Mouse (Mus musculus) thymus, postnatal 14 days (tissue): ENCODE measurements around the gene Atp6v1g1.

ENCODE experiments used
- DNase-seq: peaks from one replicate; pipeline ENCODE4 v3.0.0; 2021

Atp6v1g1 gene

GRCm38 (mm10) chr4:63544494-63545230 is at the start of gene Atp6v1g1:
Gene Atp6v1g1, plus strand, starts transcription at chr4:63544772.
- peak; percentile 97 for DNase-seq

- DNase-seq = peak; percentile 82
Observed at GRCm38 (mm10) chr4:63494967-63495914, 49.3 kb upstream of the Atp6v1g1 start.

DNA sequence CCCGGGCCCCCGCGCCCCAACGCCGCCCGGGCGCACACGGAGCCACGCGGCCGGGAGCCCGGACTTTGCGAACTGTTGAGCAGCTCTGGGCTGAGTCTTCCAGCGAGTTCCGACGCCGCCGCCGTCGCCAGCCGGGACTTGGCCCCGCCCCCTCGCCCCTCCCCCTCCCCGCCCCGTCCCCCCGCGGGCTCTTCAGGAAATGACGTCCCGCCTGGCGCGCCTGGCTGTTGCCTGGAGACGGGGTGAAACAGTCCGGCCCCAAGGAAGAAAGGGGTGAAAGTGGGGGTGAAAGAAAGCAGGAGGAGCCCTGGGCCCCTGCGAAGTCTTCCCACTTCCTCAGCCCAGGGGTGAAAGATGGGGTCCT is 48.7 kb upstream of the Atp6v1g1 start, which contains the start of gene Whrn:
Gene Whrn, minus strand, starts transcription at position 77 of the 364 bp plus-strand sequence.
- peak; percentile 90 for DNase-seq

- DNase-seq = peak; percentile 14
Observed at GRCm38 (mm10) chr4:63496312-63496711, 48.3 kb upstream of the Atp6v1g1 start.

DNA sequence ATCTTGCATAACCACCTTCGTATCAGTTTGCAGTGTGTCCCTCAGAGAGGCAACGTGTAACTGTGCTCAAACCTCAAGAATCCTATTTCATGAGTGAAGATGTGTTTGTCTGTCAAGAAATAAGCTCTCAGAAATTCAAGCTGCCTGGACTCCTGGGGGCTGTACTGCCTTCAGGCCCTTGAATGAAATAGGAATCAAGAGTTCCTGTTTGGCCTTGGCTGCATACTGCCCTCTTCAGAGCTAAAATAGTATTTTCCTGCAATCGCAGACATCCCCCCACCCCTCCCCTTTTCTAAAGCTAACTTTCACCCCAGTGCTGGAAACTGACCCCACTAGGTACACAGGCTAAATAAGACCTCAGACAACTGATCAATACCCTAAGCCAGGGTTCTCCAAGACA is 46.2 kb upstream of the Atp6v1g1 start:
- peak; percentile 47 for DNase-seq

GRCm38 (mm10) chr4:63501050-63501449 is 43.5 kb upstream of the Atp6v1g1 start:
- DNase-seq = no peak

DNA sequence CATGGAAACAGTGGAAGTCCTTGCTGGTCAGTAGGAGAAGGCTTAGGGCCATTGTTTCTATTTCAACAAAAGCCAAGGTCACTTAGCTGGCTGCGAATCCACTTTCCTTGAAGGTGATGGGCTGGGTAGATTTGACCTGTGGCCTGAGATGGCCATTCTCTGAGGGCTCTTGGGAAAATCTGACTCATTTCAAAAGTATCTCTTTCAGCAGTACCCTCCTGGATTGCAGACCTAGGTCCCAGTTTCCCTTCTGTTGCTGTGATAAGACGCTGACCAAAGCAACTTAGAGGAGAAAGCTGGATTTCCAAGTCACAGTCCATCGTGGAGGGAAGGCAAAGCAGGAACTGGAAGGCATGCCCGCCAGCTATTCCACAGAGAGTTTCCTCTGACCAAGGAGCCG is 40.6 kb upstream of the Atp6v1g1 start:
- DNase-seq = no peak

- no peak for DNase-seq
Observed at GRCm38 (mm10) chr4:63507478-63507877, 37.1 kb upstream of the Atp6v1g1 start.

- peak; percentile 89 for DNase-seq
Observed at GRCm38 (mm10) chr4:63508232-63508631, 36.3 kb upstream of the Atp6v1g1 start.

- DNase-seq = no peak
Observed at GRCm38 (mm10) chr4:63512921-63513320, 31.7 kb upstream of the Atp6v1g1 start.

DNA sequence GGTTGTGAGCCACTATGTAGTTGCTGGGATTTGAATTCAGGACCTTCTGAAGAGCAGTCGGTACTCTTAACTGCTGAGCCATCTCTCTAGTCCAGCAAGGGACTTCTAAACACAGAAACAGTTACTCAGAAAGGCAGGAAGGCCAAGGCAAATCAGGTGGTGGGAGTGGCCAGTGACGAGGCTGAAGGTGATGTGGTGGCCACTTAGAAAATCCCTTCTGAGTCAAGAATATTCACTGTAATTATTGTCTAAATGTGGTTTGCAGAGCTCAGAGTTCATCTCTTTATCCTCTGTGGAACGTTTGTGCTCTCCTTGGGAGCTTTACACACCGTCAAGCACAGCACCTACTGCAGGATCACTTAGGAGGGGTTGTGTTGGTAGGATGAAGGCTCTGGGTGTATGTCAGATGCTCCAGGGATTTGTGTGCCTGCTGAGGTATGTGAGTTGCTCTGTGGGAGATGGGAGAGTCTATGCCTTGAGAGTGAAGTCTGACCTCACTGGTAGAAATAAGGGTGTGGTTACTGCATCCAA is 30.1 kb upstream of the Atp6v1g1 start:
- DNase-seq = no peak

DNA sequence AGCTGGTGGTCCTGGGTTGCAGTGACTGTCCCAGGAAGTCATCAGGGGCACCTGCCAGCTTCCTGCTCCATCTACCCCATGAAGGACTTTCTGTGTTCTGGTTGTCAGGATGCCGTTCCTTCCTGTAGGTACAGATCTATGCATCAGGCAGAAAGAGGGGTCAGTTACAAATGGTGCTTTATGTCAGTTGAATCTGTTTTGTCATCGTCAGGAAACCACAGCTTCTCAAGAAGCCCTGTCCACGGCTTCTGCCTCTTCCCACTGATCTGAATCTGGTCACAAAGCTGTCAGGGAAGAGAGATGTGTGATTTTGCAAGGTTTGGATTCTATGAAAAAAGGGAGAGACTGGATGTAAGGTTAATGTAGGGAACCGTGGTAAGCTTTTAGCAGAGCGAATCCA is 29.6 kb upstream of the Atp6v1g1 start:
- DNase-seq = no peak

- no peak for DNase-seq
Observed at GRCm38 (mm10) chr4:63521813-63522419, 22.7 kb upstream of the Atp6v1g1 start.

- no peak for DNase-seq
Observed at GRCm38 (mm10) chr4:63525514-63525913, 19.1 kb upstream of the Atp6v1g1 start.

DNA sequence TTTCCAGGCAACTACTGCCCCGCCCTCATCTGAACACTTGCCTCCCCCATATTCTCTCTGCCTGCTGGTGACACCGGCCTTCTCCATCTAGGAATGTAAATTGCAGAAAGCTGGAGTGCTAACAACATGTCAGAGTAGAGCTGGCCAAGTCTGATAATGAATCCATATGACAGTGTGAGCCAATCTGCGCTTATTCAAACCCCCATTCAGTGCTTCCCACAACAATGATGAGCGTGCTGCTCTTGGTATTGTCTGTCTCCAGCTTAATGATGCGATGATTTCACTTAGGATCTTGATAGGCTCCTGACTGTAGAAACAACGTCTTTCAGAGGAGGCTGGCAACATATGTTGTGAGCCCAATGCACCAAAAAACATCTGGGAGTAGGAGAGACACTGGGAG is 15.6 kb upstream of the Atp6v1g1 start:
- no peak for DNase-seq

GRCm38 (mm10) chr4:63530409-63530808 is 14.2 kb upstream of the Atp6v1g1 start:
- no peak for DNase-seq

- no peak for DNase-seq
Observed at GRCm38 (mm10) chr4:63537602-63538001, 7.0 kb upstream of the Atp6v1g1 start.

DNA sequence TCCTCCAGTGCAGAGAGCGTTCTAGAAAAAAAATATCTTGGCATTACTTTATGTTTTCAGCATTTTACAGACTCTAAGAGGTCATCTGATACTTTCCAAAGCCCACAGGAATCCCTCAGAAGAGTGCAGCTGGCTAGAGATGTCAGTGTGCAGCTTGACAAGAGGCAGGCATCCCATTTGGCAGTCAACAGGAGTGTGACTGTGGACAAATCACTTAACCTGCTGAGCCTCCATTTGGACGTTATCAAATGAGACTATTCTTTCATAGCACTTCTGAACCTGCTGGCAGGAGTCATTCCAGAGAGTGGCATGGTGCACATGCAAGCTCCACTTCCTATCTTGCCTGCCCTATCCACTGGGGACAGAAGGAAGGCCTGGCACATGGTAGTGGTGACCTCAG is 2.4 kb upstream of the Atp6v1g1 start:
- DNase-seq = no peak

- DNase-seq = peak; percentile 58
Observed at GRCm38 (mm10) chr4:63543746-63544493, 652 bp upstream of the Atp6v1g1 start.

DNA sequence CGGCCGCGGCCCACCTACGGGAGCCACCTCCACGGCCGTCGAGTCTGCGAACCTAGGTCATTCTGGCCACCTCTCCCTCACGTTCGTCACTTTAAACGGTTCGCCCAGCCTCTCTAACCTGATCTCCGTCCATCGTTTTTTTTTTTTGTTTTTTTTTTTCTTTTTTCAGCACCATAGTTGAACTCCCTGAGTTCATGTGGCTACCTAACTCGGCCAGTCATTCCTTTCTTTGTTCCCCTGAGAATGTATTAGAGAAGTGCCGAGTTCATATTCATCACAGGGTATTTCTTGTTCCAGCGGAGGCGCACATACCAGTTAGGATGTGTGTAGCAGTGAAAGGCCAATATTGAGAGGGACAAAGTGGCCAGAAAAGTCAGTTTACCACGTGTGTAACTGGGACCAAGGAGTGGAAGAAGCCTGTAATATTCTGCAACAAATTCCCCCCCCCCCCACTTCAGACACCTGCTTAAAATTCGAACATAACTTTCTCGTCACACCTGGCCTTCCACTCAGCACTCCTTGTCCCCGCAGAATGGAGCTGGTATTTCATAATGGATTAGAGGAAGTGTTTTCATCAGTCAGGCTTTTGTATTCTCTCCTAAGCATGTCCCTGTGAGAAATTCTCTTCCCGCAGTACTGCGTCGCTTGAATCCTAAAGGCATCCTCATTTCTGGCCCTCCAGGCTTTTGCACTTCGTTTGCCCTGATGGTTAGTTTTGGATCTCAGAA is 823 bp downstream of the Atp6v1g1 start:
- DNase-seq = no peak

GRCm38 (mm10) chr4:63546441-63547055 is 2.0 kb downstream of the Atp6v1g1 start:
- DNase-seq = no peak
